Mouse (Mus musculus): ENCODE data around the gene Lpp. TPM values are rescaled to one million over a fixed set of nuclear protein-coding genes. Genes with fewer than 3 reads are reported as not detected.

Lpp gene
- polyA plus RNA-seq, 1 experiment from 2014 or later: 45.3 TPM

- no peaks in the 10 kb centered on the region for H3K36me3 ChIP-seq
- H3K9me3 ChIP-seq (replicated peaks): no peaks in the 10 kb centered on the region
- WGBS: 92% methylated on average over 4 of the region's 4 CpGs
- 0 out of 2 replicates have a peak, but pooled peaks cover 7% of the 10 kb centered on the region for H3K4me1 ChIP-seq
- no peaks in the 10 kb centered on the region for H3K27me3 ChIP-seq (ENCODE audit: low read depth, poor library complexity, severe bottlenecking)
- no peak overlapping the region for H3K4me3 ChIP-seq
- H3K27ac ChIP-seq: no peak overlapping the region
- no peak for DNase-seq (ENCODE audit: low spot score)
Measured at GRCm38 (mm10) chr16:24644760-24645406, 251.6 kb downstream of the Lpp start.

GRCm38 (mm10) chr16:24645906-24646603 lies 252.7 kb downstream of the Lpp start:
- WGBS: 83% methylated on average over 6 of the region's 6 CpGs
- H3K27ac ChIP-seq: no peak overlapping the region
- DNase-seq (ENCODE audit: low spot score): no peak
- H3K27me3 ChIP-seq (ENCODE audit: low read depth, poor library complexity, severe bottlenecking): no peaks in the 10 kb centered on the region
- H3K36me3 ChIP-seq: no peaks in the 10 kb centered on the region
- no peak overlapping the region for H3K4me3 ChIP-seq
- no peaks in the 10 kb centered on the region for H3K9me3 ChIP-seq (replicated peaks)
- H3K4me1 ChIP-seq: 0 out of 2 replicates have a peak, but pooled peaks cover 7% of the 10 kb centered on the region

GRCm38 (mm10) chr16:24651655-24652654 lies 258.6 kb downstream of the Lpp start:
- WGBS: 84% methylated on average over 8 of the region's 8 CpGs
- Histone ChIP-seq H3K27ac (no peak overlapping the region), H3K27me3 (ENCODE audit: low read depth, poor library complexity, severe bottlenecking) (no peaks in the 10 kb centered on the region), H3K9me3 (replicated peaks) (no peaks in the 10 kb centered on the region), H3K36me3 (no peaks in the 10 kb centered on the region), H3K4me3 (no peak overlapping the region), H3K4me1 (peaks cover 4% of the 10 kb centered on the region; the same call in 1 of the 2 replicates)
- no peak for DNase-seq (ENCODE audit: low spot score)

GRCm38 (mm10) chr16:24653041-24653440 lies 259.7 kb downstream of the Lpp start:
- Histone ChIP-seq H3K9me3 (replicated peaks) (no peaks in the 10 kb centered on the region), H3K36me3 (no peaks in the 10 kb centered on the region), H3K4me1 (peaks cover 4% of the 10 kb centered on the region; the same call in 1 of the 2 replicates), H3K27me3 (ENCODE audit: low read depth, poor library complexity, severe bottlenecking) (no peaks in the 10 kb centered on the region), H3K4me3 (no peak overlapping the region), H3K27ac (no peak overlapping the region)
- DNase-seq (ENCODE audit: low spot score): no peak
- 94% methylated on average over 5 of the region's 5 CpGs for WGBS

GRCm38 (mm10) chr16:24655116-24655515 lies 261.8 kb downstream of the Lpp start:
- H3K36me3 ChIP-seq: no peaks in the 10 kb centered on the region
- H3K27me3 ChIP-seq (ENCODE audit: low read depth, poor library complexity, severe bottlenecking): no peaks in the 10 kb centered on the region
- no peaks in the 10 kb centered on the region for H3K9me3 ChIP-seq (replicated peaks)
- H3K4me3 ChIP-seq: no peak overlapping the region
- no peak for DNase-seq (ENCODE audit: low spot score)
- WGBS: 79% methylated on average over 3 of the region's 3 CpGs
- H3K27ac ChIP-seq: no peak overlapping the region
- H3K4me1 ChIP-seq: peaks cover 4% of the 10 kb centered on the region; the same call in 1 of the 2 replicates

- H3K27me3 ChIP-seq (ENCODE audit: low read depth, poor library complexity, severe bottlenecking): no peaks in the 10 kb centered on the region
- 96% methylated on average over 8 of the region's 8 CpGs for WGBS
- no peaks in the 10 kb centered on the region for H3K36me3 ChIP-seq
Measured at GRCm38 (mm10) chr16:24656026-24656425, 262.7 kb downstream of the Lpp start.

GRCm38 (mm10) chr16:24656752-24657151 lies 263.4 kb downstream of the Lpp start:
- no peak overlapping the region for H3K4me3 ChIP-seq
- no peaks in the 10 kb centered on the region for H3K27me3 ChIP-seq (ENCODE audit: low read depth, poor library complexity, severe bottlenecking)
- 90% methylated on average over 5 of the region's 5 CpGs for WGBS
- H3K9me3 ChIP-seq (replicated peaks): no peaks in the 10 kb centered on the region
- no peak overlapping the region for H3K27ac ChIP-seq
- DNase-seq (ENCODE audit: low spot score): no peak
- peaks cover 4% of the 10 kb centered on the region; the same call in 1 of the 2 replicates for H3K4me1 ChIP-seq
- no peaks in the 10 kb centered on the region for H3K36me3 ChIP-seq

More at GRCm38 (mm10) chr16:24656026-24656425, 262.7 kb downstream of the Lpp start:
- DNase-seq (ENCODE audit: low spot score): no peak
- no peak overlapping the region for H3K4me3 ChIP-seq
- H3K27ac ChIP-seq: no peak overlapping the region
- H3K9me3 ChIP-seq (replicated peaks): no peaks in the 10 kb centered on the region
- H3K4me1 ChIP-seq: peaks cover 4% of the 10 kb centered on the region; the same call in 1 of the 2 replicates

- no peaks in the 10 kb centered on the region for H3K9me3 ChIP-seq (replicated peaks)
- no peaks in the 10 kb centered on the region for H3K36me3 ChIP-seq
- WGBS: 89% methylated on average over 2 of the region's 2 CpGs
- H3K4me3 ChIP-seq: no peak overlapping the region
- H3K27ac ChIP-seq: no peak overlapping the region
- H3K4me1 ChIP-seq: no peaks in the 10 kb centered on the region
- H3K27me3 ChIP-seq (ENCODE audit: low read depth, poor library complexity, severe bottlenecking): no peaks in the 10 kb centered on the region
- no peak for DNase-seq (ENCODE audit: low spot score)
Measured at GRCm38 (mm10) chr16:24659049-24659448, 265.7 kb downstream of the Lpp start.

GRCm38 (mm10) chr16:24664131-24664530 lies 270.8 kb downstream of the Lpp start:
- Histone ChIP-seq H3K27ac (no peak overlapping the region), H3K9me3 (replicated peaks) (no peaks in the 10 kb centered on the region), H3K27me3 (ENCODE audit: low read depth, poor library complexity, severe bottlenecking) (no peaks in the 10 kb centered on the region), H3K36me3 (no peaks in the 10 kb centered on the region), H3K4me1 (no peaks in the 10 kb centered on the region), H3K4me3 (no peak overlapping the region)
- no peak for DNase-seq (ENCODE audit: low spot score)

GRCm38 (mm10) chr16:24669718-24670460 lies 276.6 kb downstream of the Lpp start:
- no peak overlapping the region for H3K27ac ChIP-seq
- H3K4me1 ChIP-seq: no peaks in the 10 kb centered on the region
- WGBS: 93% methylated on average over 5 of the region's 5 CpGs
- H3K36me3 ChIP-seq: no peaks in the 10 kb centered on the region
- no peaks in the 10 kb centered on the region for H3K27me3 ChIP-seq (ENCODE audit: low read depth, poor library complexity, severe bottlenecking)
- H3K4me3 ChIP-seq: no peak overlapping the region
- no peak for DNase-seq (ENCODE audit: low spot score)
- no peaks in the 10 kb centered on the region for H3K9me3 ChIP-seq (replicated peaks)

GRCm38 (mm10) chr16:24678942-24679341 lies 285.6 kb downstream of the Lpp start:
- H3K27ac ChIP-seq: no peak overlapping the region
- H3K4me3 ChIP-seq: no peak overlapping the region
- peaks cover 12% of the 10 kb centered on the region for H3K36me3 ChIP-seq
- DNase-seq (ENCODE audit: low spot score): no peak
- no peaks in the 10 kb centered on the region for H3K4me1 ChIP-seq
- H3K27me3 ChIP-seq (ENCODE audit: low read depth, poor library complexity, severe bottlenecking): no peaks in the 10 kb centered on the region
- no peaks in the 10 kb centered on the region for H3K9me3 ChIP-seq (replicated peaks)

GRCm38 (mm10) chr16:24695062-24695461 lies 301.8 kb downstream of the Lpp start:
- Histone ChIP-seq H3K9me3 (replicated peaks) (no peaks in the 10 kb centered on the region), H3K4me3 (no peak overlapping the region), H3K36me3 (peaks cover 5% of the 10 kb centered on the region; the same call in 1 of the 2 replicates), H3K27ac (no peak overlapping the region), H3K27me3 (ENCODE audit: low read depth, poor library complexity, severe bottlenecking) (no peaks in the 10 kb centered on the region), H3K4me1 (no peaks in the 10 kb centered on the region)
- DNase-seq (ENCODE audit: low spot score): no peak
- 94% methylated on average over 4 of the region's 4 CpGs for WGBS

All from limb, embryonic 10.5 days (tissue).